Mouse (Mus musculus): ENCODE results near the gene Arid1b. TPM values are rescaled to one million over a fixed set of nuclear protein-coding genes. Genes with fewer than 3 reads are reported as not detected.

The Arid1b gene
- total and polyA plus RNA-seq, 3 experiments = 11.6 to 49.1 (median 32.4) TPM

GRCm38 (mm10) chr17:5230063-5230462 lies 235.9 kb downstream of the Arid1b start:
- Histone ChIP-seq H3K36me3 (replicated peaks) (peaks cover 30% of the 10 kb centered on the region), H3K4me3 (ENCODE audit: low read depth, low read length) (no peak overlapping the region), H3K27me3 (ENCODE audit: insufficient read depth, low read length) (no peaks in the 10 kb centered on the region), H3K4me1 (ENCODE audit: insufficient read depth, low read depth, low read length) (peaks cover 13% of the 10 kb centered on the region), H3K9me3 (replicated peaks) (no peaks in the 10 kb centered on the region)
- TF ChIP-seq GATA1 (IDR thresholded peaks at IDR 0.05; ENCODE audit: borderline replicate concordance, low read length) (no peak), POLR2AphosphoS5 (IDR thresholded peaks at IDR 0.05; ENCODE audit: insufficient replicate concordance, low read depth, low read length) (no peak), GATA2 (IDR thresholded peaks at IDR 0.05; ENCODE audit: borderline replicate concordance, low read depth, low read length) (no peak), CTCF (IDR thresholded peaks at IDR 0.05; ENCODE audit: low read depth, low read length) (no peak)
- DNase-seq (ENCODE audit: low spot score) (no peak), ATAC-seq (ENCODE audit: extremely low read depth, insufficient number of reproducible peaks, low FRiP score, poor library complexity, severe bottlenecking) (no peak)

GRCm38 (mm10) chr17:5232180-5232579 lies 238.0 kb downstream of the Arid1b start:
- Histone ChIP-seq H3K9me3 (replicated peaks) (no peaks in the 10 kb centered on the region), H3K27me3 (ENCODE audit: insufficient read depth, low read length) (no peaks in the 10 kb centered on the region), H3K36me3 (replicated peaks) (peaks cover 34% of the 10 kb centered on the region), H3K4me1 (ENCODE audit: insufficient read depth, low read depth, low read length) (peaks cover 5% of the 10 kb centered on the region; the same call in 1 of the 2 replicates), H3K4me3 (ENCODE audit: low read depth, low read length) (no peak overlapping the region)
- DNase-seq (ENCODE audit: low spot score) (no peak), ATAC-seq (ENCODE audit: extremely low read depth, insufficient number of reproducible peaks, low FRiP score, poor library complexity, severe bottlenecking) (no peak)
- TF ChIP-seq CTCF (IDR thresholded peaks at IDR 0.05; ENCODE audit: low read depth, low read length) = no peak
- no peak for TF ChIP-seq POLR2AphosphoS5 (IDR thresholded peaks at IDR 0.05; ENCODE audit: insufficient replicate concordance, low read depth, low read length)
- TF ChIP-seq GATA1 (IDR thresholded peaks at IDR 0.05; ENCODE audit: borderline replicate concordance, low read length) = no peak
- TF ChIP-seq TAL1 (conservative IDR thresholded peaks at IDR 0.05; ENCODE audit: low read depth, low read length) = no peak
- no peak for TF ChIP-seq GATA2 (IDR thresholded peaks at IDR 0.05; ENCODE audit: borderline replicate concordance, low read depth, low read length)

GRCm38 (mm10) chr17:5233991-5234390 lies 239.9 kb downstream of the Arid1b start:
- Histone ChIP-seq H3K36me3 (replicated peaks) (peaks cover 34% of the 10 kb centered on the region), H3K9me3 (replicated peaks) (no peaks in the 10 kb centered on the region), H3K27me3 (ENCODE audit: insufficient read depth, low read length) (no peaks in the 10 kb centered on the region), H3K4me1 (ENCODE audit: insufficient read depth, low read depth, low read length) (peaks cover 8% of the 10 kb centered on the region; the same call in 1 of the 2 replicates), H3K4me3 (ENCODE audit: low read depth, low read length) (no peak overlapping the region)
- ATAC-seq (ENCODE audit: extremely low read depth, insufficient number of reproducible peaks, low FRiP score, poor library complexity, severe bottlenecking) = no peak
- TF ChIP-seq GATA1 (IDR thresholded peaks at IDR 0.05; ENCODE audit: borderline replicate concordance, low read length) (no peak), CTCF (IDR thresholded peaks at IDR 0.05; ENCODE audit: low read depth, low read length) (no peak), GATA2 (IDR thresholded peaks at IDR 0.05; ENCODE audit: borderline replicate concordance, low read depth, low read length) (no peak), TAL1 (conservative IDR thresholded peaks at IDR 0.05; ENCODE audit: low read depth, low read length) (no peak), POLR2AphosphoS5 (IDR thresholded peaks at IDR 0.05; ENCODE audit: insufficient replicate concordance, low read depth, low read length) (no peak)
- DNase-seq (ENCODE audit: low spot score) = no peak

GRCm38 (mm10) chr17:5235057-5235456 lies 240.9 kb downstream of the Arid1b start:
- no peak for TF ChIP-seq TAL1 (conservative IDR thresholded peaks at IDR 0.05; ENCODE audit: low read depth, low read length)
- TF ChIP-seq CTCF (IDR thresholded peaks at IDR 0.05; ENCODE audit: low read depth, low read length) = no peak
- TF ChIP-seq GATA1 (IDR thresholded peaks at IDR 0.05; ENCODE audit: borderline replicate concordance, low read length) = no peak
- TF ChIP-seq GATA2 (IDR thresholded peaks at IDR 0.05; ENCODE audit: borderline replicate concordance, low read depth, low read length) = no peak
- no peaks in the 10 kb centered on the region for H3K27me3 ChIP-seq (ENCODE audit: insufficient read depth, low read length)
- H3K4me1 ChIP-seq (ENCODE audit: insufficient read depth, low read depth, low read length) = peaks cover 8% of the 10 kb centered on the region; the same call in 1 of the 2 replicates
- DNase-seq (ENCODE audit: low spot score) (no peak), ATAC-seq (ENCODE audit: extremely low read depth, insufficient number of reproducible peaks, low FRiP score, poor library complexity, severe bottlenecking) (no peak)
- H3K4me3 ChIP-seq (ENCODE audit: low read depth, low read length) = no peak overlapping the region
- H3K36me3 ChIP-seq (replicated peaks) = peaks cover 28% of the 10 kb centered on the region
- no peaks in the 10 kb centered on the region for H3K9me3 ChIP-seq (replicated peaks)

- Histone ChIP-seq H3K4me3 (ENCODE audit: low read depth, low read length) (no peak overlapping the region), H3K9me3 (replicated peaks) (no peaks in the 10 kb centered on the region), H3K27me3 (ENCODE audit: insufficient read depth, low read length) (no peaks in the 10 kb centered on the region), H3K4me1 (ENCODE audit: insufficient read depth, low read depth, low read length) (peaks cover 3% of the 10 kb centered on the region; the same call in 1 of the 2 replicates), H3K36me3 (replicated peaks) (peaks cover 21% of the 10 kb centered on the region)
- ATAC-seq (ENCODE audit: extremely low read depth, insufficient number of reproducible peaks, low FRiP score, poor library complexity, severe bottlenecking) = no peak
- TF ChIP-seq POLR2AphosphoS5 (IDR thresholded peaks at IDR 0.05; ENCODE audit: insufficient replicate concordance, low read depth, low read length) (no peak), CTCF (IDR thresholded peaks at IDR 0.05; ENCODE audit: low read depth, low read length) (no peak)
- DNase-seq (ENCODE audit: low spot score) = no peak
Measured at GRCm38 (mm10) chr17:5237765-5238164, 243.6 kb downstream of the Arid1b start.

GRCm38 (mm10) chr17:5238387-5239245 lies 244.5 kb downstream of the Arid1b start:
- DNase-seq (ENCODE audit: low spot score) = no peak
- Histone ChIP-seq H3K4me1 (ENCODE audit: insufficient read depth, low read depth, low read length) (peaks cover 3% of the 10 kb centered on the region; the same call in 1 of the 2 replicates), H3K36me3 (replicated peaks) (peaks cover 28% of the 10 kb centered on the region), H3K4me3 (ENCODE audit: low read depth, low read length) (no peak overlapping the region), H3K9me3 (replicated peaks) (no peaks in the 10 kb centered on the region), H3K27me3 (ENCODE audit: insufficient read depth, low read length) (no peaks in the 10 kb centered on the region)
- no peak for ATAC-seq (ENCODE audit: extremely low read depth, insufficient number of reproducible peaks, low FRiP score, poor library complexity, severe bottlenecking)
- TF ChIP-seq GATA2 (IDR thresholded peaks at IDR 0.05; ENCODE audit: borderline replicate concordance, low read depth, low read length) (no peak), CTCF (IDR thresholded peaks at IDR 0.05; ENCODE audit: low read depth, low read length) (no peak), POLR2AphosphoS5 (IDR thresholded peaks at IDR 0.05; ENCODE audit: insufficient replicate concordance, low read depth, low read length) (no peak), GATA1 (IDR thresholded peaks at IDR 0.05; ENCODE audit: borderline replicate concordance, low read length) (no peak), TAL1 (conservative IDR thresholded peaks at IDR 0.05; ENCODE audit: low read depth, low read length) (no peak)
